Mouse (Mus musculus) MEL (cell line): Measurements from ENCODE around the gene Spen. TPM values are rescaled to one million over a fixed set of nuclear protein-coding genes. Genes with fewer than 3 reads are reported as not detected.

Source experiments
- DNase-seq: peaks from one replicate; pipeline ENCODE4 v3.0.0; 2011; ENCODE audit warnings: low read depth, low spot score
- H3K27ac ChIP-seq: 2 replicates; pipeline ENCODE4 v1.5.1; 2012; ENCODE audit warnings: low read depth, mild to moderate bottlenecking, control low read depth, low read length, moderate library complexity; ENCODE audit not compliant: control insufficient read depth
- H3K27me3 ChIP-seq, 2 experiments: fragments of 150-350 bp in 1 of 2; sonication (generic) in 1 of 2; 2 replicates each; pipeline ENCODE4 v1.6.1; 2012; ENCODE audit warnings: low read length in 2 of 2, mild to moderate bottlenecking in 2 of 2, improper control_type of control experiment in 1 of 2, moderate library complexity in 1 of 2; ENCODE audit not compliant: insufficient read depth in 2 of 2, control insufficient read depth in 1 of 2
- H3K36me3 ChIP-seq, 2 experiments: 2 replicates each; pipeline ENCODE4 v1.6.1; 2012 to 2014; ENCODE audit warnings: low read length in 2 of 2, improper control_type of control experiment in 1 of 2, inconsistent platforms in 1 of 2, mild to moderate bottlenecking in 1 of 2; ENCODE audit not compliant: insufficient read depth in 2 of 2, control insufficient read depth in 1 of 2
- H3K4me1 ChIP-seq, 2 experiments: fragments of 150-350 bp in 1 of 2; sonication (generic) in 1 of 2; 2 replicates each; pipeline ENCODE4 v1.6.1; 2012; ENCODE audit warnings: low read length in 2 of 2, improper control_type of control experiment in 1 of 2, mild to moderate bottlenecking in 1 of 2; ENCODE audit not compliant: insufficient read depth in 2 of 2, control insufficient read depth in 1 of 2
- H3K4me3 ChIP-seq, 2 experiments: fragments of 150-350 bp in 1 of 2; sonication (generic) in 1 of 2; 2 replicates each; pipeline ENCODE4 v1.5.1; 2012; ENCODE audit warnings: low read depth in 2 of 2, low read length in 2 of 2, mild to moderate bottlenecking in 2 of 2, moderate library complexity in 2 of 2, control low read depth in 1 of 2, improper control_type of control experiment in 1 of 2; ENCODE audit not compliant: control insufficient read depth in 1 of 2, insufficient read depth in 1 of 2
- H3K79me2 ChIP-seq: 2 replicates; pipeline ENCODE4 v1.6.1; 2012; ENCODE audit warnings: mild to moderate bottlenecking, low read length, moderate library complexity; ENCODE audit not compliant: control insufficient read depth, poor library complexity, insufficient read depth
- H3K9ac ChIP-seq: 2 replicates; pipeline ENCODE4 v1.6.1; 2012; ENCODE audit warnings: low read depth, mild to moderate bottlenecking, control low read depth, low read length, moderate library complexity; ENCODE audit not compliant: control insufficient read depth, poor library complexity, severe bottlenecking
- H3K9me3 ChIP-seq: fragments of 150-350 bp; sonication (generic); replicated peaks from 2 replicates; pipeline ENCODE4 v1.6.1; 2012; ENCODE audit warnings: mild to moderate bottlenecking, low read length, improper control_type of control experiment, moderate library complexity; ENCODE audit not compliant: insufficient read depth
- JUND ChIP-seq: IDR thresholded peaks from 2 replicates; pipeline ENCODE4 v1.6.1; 2011; ENCODE audit warnings: low read depth, mild to moderate bottlenecking, improper control_type of control experiment, low read length
- KAT2A ChIP-seq: conservative IDR thresholded peaks from 2 replicates; pipeline ENCODE4 v1.6.1; 2012; ENCODE audit warnings: low read depth, low read length, improper control_type of control experiment, inconsistent platforms
- MAX ChIP-seq: IDR thresholded peaks from 2 replicates; pipeline ENCODE4 v1.6.1; 2011; ENCODE audit warnings: low read length, improper control_type of control experiment
- MXI1 ChIP-seq: IDR thresholded peaks from 2 replicates; pipeline ENCODE4 v1.6.1; 2011; ENCODE audit warnings: mild to moderate bottlenecking, low read depth, low read length, improper control_type of control experiment
- NELFE ChIP-seq: IDR thresholded peaks from 2 replicates; pipeline ENCODE4 v1.6.1; 2011; ENCODE audit warnings: low read depth, low read length, improper control_type of control experiment
- RAD21 ChIP-seq: IDR thresholded peaks from 2 replicates; pipeline ENCODE4 v1.6.1; 2011; ENCODE audit warnings: mild to moderate bottlenecking, low read depth, low read length, improper control_type of control experiment
- SMC3 ChIP-seq: IDR thresholded peaks from 2 replicates; pipeline ENCODE4 v1.6.1; 2011; ENCODE audit warnings: low read depth, low read length, improper control_type of control experiment
- ZMIZ1 ChIP-seq: IDR thresholded peaks from 2 replicates; pipeline ENCODE4 v1.6.1; 2012; ENCODE audit warnings: low read depth, mild to moderate bottlenecking, inconsistent platforms, low read length, improper control_type of control experiment, moderate library complexity
- ZNF384 ChIP-seq: IDR thresholded peaks from 2 replicates; pipeline ENCODE4 v1.6.1; 2012; ENCODE audit warnings: low read depth, mild to moderate bottlenecking, inconsistent platforms, low read length, improper control_type of control experiment
- polyA plus RNA-seq, 2 experiments: library from polyadenylated mRNA; stranded (reverse) in 1 of 2; unstranded in 1 of 2; fragments of >175 nt in 1 of 2; fragments of >200 nt in 1 of 2; gene quantifications; 2 replicates each; pipeline versions ENCODE4 v1.2.1 to v1.2.4; 2012; ENCODE audit warnings: low replicate concordance in 2 of 2, low read depth in 1 of 2; ENCODE audit not compliant: insufficient read length in 2 of 2, insufficient read depth in 1 of 2, missing spikeins in 1 of 2
- total RNA-seq: library from RNA; depleted of rRNA; stranded (reverse); fragments of 300-350 nt; gene quantifications from 2 replicates; pipeline ENCODE4 v1.2.3, GENCODE M21; 2012

Spen gene
- total and polyA plus RNA-seq, 3 experiments, result 11.9 to 102 (median 46.9) TPM

GRCm38 (mm10) chr4:141512145-141512544 lies 26.3 kb downstream of the Spen start:
- Histone ChIP-seq H3K79me2 (peaks cover 83% of the 10 kb centered on the region), H3K27ac (no peak overlapping the region), H3K9me3 (no peaks in the 10 kb centered on the region), H3K4me1 (no peaks in the 10 kb centered on the region), H3K4me3 (no peak overlapping the region), H3K9ac (no peak overlapping the region), H3K27me3 (no peaks in the 10 kb centered on the region), H3K36me3 (peaks cover 0 to 6% of the 10 kb centered on the region in 2 experiments; a peak in 3 of 4 replicates)
- TF ChIP-seq MXI1 (no peak), ZNF384 (0 out of 2 replicates have a peak, but pooled peaks have one; percentile 10), KAT2A (no peak)
- DNase-seq, result no peak

GRCm38 (mm10) chr4:141510457-141510856 lies 27.9 kb downstream of the Spen start:
- no peak for DNase-seq
- no peak for TF ChIP-seq MAX
- TF ChIP-seq SMC3, result no peak
- TF ChIP-seq KAT2A, result no peak
- TF ChIP-seq, all 39 proteins: peak for 0
- H3K79me2 ChIP-seq, result peaks cover 84% of the 10 kb centered on the region
- no peak overlapping the region for H3K9ac ChIP-seq
- H3K27me3 ChIP-seq, result no peaks in the 10 kb centered on the region
- H3K36me3 ChIP-seq, result peaks cover 0 to 6% of the 10 kb centered on the region in 2 experiments; a peak in 2 of 4 replicates
- H3K27ac ChIP-seq, result no peak overlapping the region
- no peak overlapping the region for H3K4me3 ChIP-seq
- H3K4me1 ChIP-seq, result no peaks in the 10 kb centered on the region
- H3K9me3 ChIP-seq, result no peaks in the 10 kb centered on the region

GRCm38 (mm10) chr4:141506893-141507292 lies 31.5 kb downstream of the Spen start:
- H3K36me3 ChIP-seq, result peaks cover 0 to 7% of the 10 kb centered on the region in 2 experiments; a peak in 2 of 4 replicates
- H3K4me3 ChIP-seq, result no peak overlapping the region
- H3K27ac ChIP-seq, result no peak overlapping the region
- DNase-seq, result no peak
- H3K9ac ChIP-seq, result no peak overlapping the region
- H3K9me3 ChIP-seq, result no peaks in the 10 kb centered on the region
- no peaks in the 10 kb centered on the region for H3K27me3 ChIP-seq
- no peaks in the 10 kb centered on the region for H3K4me1 ChIP-seq
- H3K79me2 ChIP-seq, result peaks cover 80% of the 10 kb centered on the region
- TF ChIP-seq ZMIZ1 (no peak), NELFE (no peak), RAD21 (no peak), JUND (no peak)

GRCm38 (mm10) chr4:141506352-141506751 lies 32.0 kb downstream of the Spen start:
- H3K9ac ChIP-seq, result no peak overlapping the region
- TF ChIP-seq MAX, result no peak
- no peak for TF ChIP-seq SMC3
- TF ChIP-seq, all 39 proteins: peak for 0
- Histone ChIP-seq H3K9me3 (no peaks in the 10 kb centered on the region), H3K27me3 (no peaks in the 10 kb centered on the region), H3K27ac (no peak overlapping the region), H3K4me1 (no peaks in the 10 kb centered on the region), H3K4me3 (no peak overlapping the region), H3K36me3 (peaks cover 0 to 6% of the 10 kb centered on the region in 2 experiments; a peak in 2 of 4 replicates), H3K79me2 (peaks cover 81% of the 10 kb centered on the region)
- DNase-seq, result peak; percentile 50
